Mouse (Mus musculus): ENCODE measurements around the gene Tmem151a.

- TF ChIP-seq GATA1 (IDR thresholded peaks at IDR 0.05; ENCODE audit: borderline replicate concordance, low read length), result no peak
- no peak for TF ChIP-seq FLI1 (IDR thresholded peaks at IDR 0.05; ENCODE audit: low read length)
Measured at GRCm38 (mm10) chr19:5095887-5096474, 10.7 kb upstream of the Tmem151a start.
